Mouse (Mus musculus): ENCODE results near the gene 1500009L16Rik. TPM values are rescaled to one million over a fixed set of nuclear protein-coding genes. Genes with fewer than 3 reads are reported as not detected.

Gene 1500009L16Rik
- polyA plus RNA-seq (2015; fragmentation: Nextera tagmentation; extraction: Ambion mirVana): 58.5 and 68.7 TPM in 2 replicates

- no peaks in the 10 kb centered on the region for H3K9me3 ChIP-seq
- H3K9ac ChIP-seq: peak within 1 kb of the TSS; percentile 86
- no peaks in the 10 kb centered on the region for H3K36me3 ChIP-seq
- 0 out of 2 replicates have a peak, but pooled peaks cover 6% of the 10 kb centered on the region for H3K27me3 ChIP-seq
- H3K27ac ChIP-seq (replicated peaks): no peak within 1 kb of the TSS
- under 1% methylated on average over 34 of the region's 37 CpGs for WGBS
- ATAC-seq (ENCODE audit: low read depth): peak; percentile 100
- peak within 1 kb of the TSS; percentile 73 for H3K4me3 ChIP-seq
- H3K4me2 ChIP-seq: peak within 1 kb of the TSS; percentile 79
- H3K4me1 ChIP-seq (replicated peaks): peaks cover 13% of the 10 kb centered on the region
Observed at GRCm38 (mm10) chr10:83722579-83723031, at the start of gene 1500009L16Rik. Gene 1500009L16Rik, plus strand, starts transcription at chr10:83722865.

- Histone ChIP-seq H3K4me1 (replicated peaks) (no peaks in the 10 kb centered on the region), H3K9me3 (no peaks in the 10 kb centered on the region), H3K9ac (no peak overlapping the region), H3K36me3 (no peaks in the 10 kb centered on the region), H3K4me2 (no peak overlapping the region), H3K27ac (replicated peaks) (no peak overlapping the region), H3K4me3 (no peak overlapping the region), H3K27me3 (no peaks in the 10 kb centered on the region)
- 87% methylated on average over 12 of the region's 12 CpGs for WGBS
- ATAC-seq (ENCODE audit: low read depth): no peak
Observed at GRCm38 (mm10) chr10:83681334-83681733, 41.3 kb upstream of the 1500009L16Rik start.

GRCm38 (mm10) chr10:83688215-83688614 lies 34.5 kb upstream of the 1500009L16Rik start:
- no peak overlapping the region for H3K9ac ChIP-seq
- no peak overlapping the region for H3K4me3 ChIP-seq
- 95% methylated on average over 2 of the region's 2 CpGs for WGBS
- no peak overlapping the region for H3K4me2 ChIP-seq
- H3K27me3 ChIP-seq: no peaks in the 10 kb centered on the region
- H3K4me1 ChIP-seq (replicated peaks): no peaks in the 10 kb centered on the region
- H3K9me3 ChIP-seq: no peaks in the 10 kb centered on the region
- ATAC-seq (ENCODE audit: low read depth): no peak
- no peaks in the 10 kb centered on the region for H3K36me3 ChIP-seq
- no peak overlapping the region for H3K27ac ChIP-seq (replicated peaks)

GRCm38 (mm10) chr10:83692175-83692895 lies 30.3 kb upstream of the 1500009L16Rik start:
- H3K27ac ChIP-seq (replicated peaks): no peak overlapping the region
- H3K36me3 ChIP-seq: no peaks in the 10 kb centered on the region
- no peak overlapping the region for H3K9ac ChIP-seq
- 84% methylated on average over 11 of the region's 11 CpGs for WGBS
- no peak overlapping the region for H3K4me3 ChIP-seq
- no peak overlapping the region for H3K4me2 ChIP-seq
- H3K9me3 ChIP-seq: no peaks in the 10 kb centered on the region
- H3K27me3 ChIP-seq: no peaks in the 10 kb centered on the region
- no peak for ATAC-seq (ENCODE audit: low read depth)
- H3K4me1 ChIP-seq (replicated peaks): no peaks in the 10 kb centered on the region

- 86% methylated on average over 4 of the region's 4 CpGs for WGBS
- Histone ChIP-seq H3K9me3 (no peaks in the 10 kb centered on the region), H3K9ac (no peak overlapping the region), H3K27me3 (no peaks in the 10 kb centered on the region), H3K4me3 (no peak overlapping the region), H3K4me1 (replicated peaks) (no peaks in the 10 kb centered on the region), H3K4me2 (no peak overlapping the region), H3K27ac (replicated peaks) (no peak overlapping the region), H3K36me3 (no peaks in the 10 kb centered on the region)
- ATAC-seq (ENCODE audit: low read depth): no peak
Observed at GRCm38 (mm10) chr10:83696226-83696625, 26.4 kb upstream of the 1500009L16Rik start.

- Histone ChIP-seq H3K27ac (replicated peaks) (no peak overlapping the region), H3K4me1 (replicated peaks) (no peaks in the 10 kb centered on the region), H3K4me3 (no peak overlapping the region), H3K27me3 (no peaks in the 10 kb centered on the region), H3K9me3 (0 out of 2 replicates have a peak, but pooled peaks cover 5% of the 10 kb centered on the region), H3K36me3 (no peaks in the 10 kb centered on the region), H3K9ac (no peak overlapping the region), H3K4me2 (no peak overlapping the region)
- ATAC-seq (ENCODE audit: low read depth): peak; percentile 56
- WGBS: 71% methylated on average over 12 of the region's 12 CpGs
Observed at GRCm38 (mm10) chr10:83706628-83707027, 16.0 kb upstream of the 1500009L16Rik start.

GRCm38 (mm10) chr10:83709920-83710319 lies 12.7 kb upstream of the 1500009L16Rik start:
- Histone ChIP-seq H3K9ac (no peak overlapping the region), H3K4me2 (no peak overlapping the region), H3K27ac (replicated peaks) (no peak overlapping the region), H3K36me3 (no peaks in the 10 kb centered on the region), H3K4me1 (replicated peaks) (no peaks in the 10 kb centered on the region), H3K9me3 (no peaks in the 10 kb centered on the region), H3K27me3 (no peaks in the 10 kb centered on the region), H3K4me3 (no peak overlapping the region)
- no peak for ATAC-seq (ENCODE audit: low read depth)
- WGBS: 78% methylated on average over 3 of the region's 3 CpGs

- Histone ChIP-seq H3K27ac (replicated peaks) (no peak overlapping the region), H3K4me2 (no peak overlapping the region), H3K4me3 (no peak overlapping the region), H3K27me3 (no peaks in the 10 kb centered on the region), H3K4me1 (replicated peaks) (no peaks in the 10 kb centered on the region), H3K36me3 (no peaks in the 10 kb centered on the region), H3K9ac (no peak overlapping the region), H3K9me3 (no peaks in the 10 kb centered on the region)
- no peak for ATAC-seq (ENCODE audit: low read depth)
- WGBS: 78% methylated on average over 10 of the region's 10 CpGs
Observed at GRCm38 (mm10) chr10:83711769-83712168, 10.9 kb upstream of the 1500009L16Rik start.

- Histone ChIP-seq H3K27ac (replicated peaks) (no peak overlapping the region), H3K4me3 (no peak overlapping the region), H3K9me3 (no peaks in the 10 kb centered on the region), H3K9ac (no peak overlapping the region), H3K4me1 (replicated peaks) (peaks cover 13% of the 10 kb centered on the region), H3K27me3 (0 out of 2 replicates have a peak, but pooled peaks cover 6% of the 10 kb centered on the region), H3K36me3 (no peaks in the 10 kb centered on the region), H3K4me2 (no peak overlapping the region)
- ATAC-seq (ENCODE audit: low read depth): no peak
- WGBS: 88% methylated on average over 12 of the region's 12 CpGs
Observed at GRCm38 (mm10) chr10:83718855-83719474, 3.7 kb upstream of the 1500009L16Rik start.

GRCm38 (mm10) chr10:83723055-83723454 lies 390 bp downstream of the 1500009L16Rik start:
- peak; percentile 77 for ATAC-seq (ENCODE audit: low read depth)
- H3K27ac ChIP-seq (replicated peaks): no peak overlapping the region
- H3K4me2 ChIP-seq: peak overlapping the region; percentile 79
- H3K27me3 ChIP-seq: 0 out of 2 replicates have a peak, but pooled peaks cover 6% of the 10 kb centered on the region
- H3K9ac ChIP-seq: peak overlapping the region; percentile 86
- peaks cover 13% of the 10 kb centered on the region for H3K4me1 ChIP-seq (replicated peaks)
- 0% methylated on average over 18 of the region's 23 CpGs for WGBS
- H3K4me3 ChIP-seq: peak overlapping the region; percentile 73
- H3K9me3 ChIP-seq: no peaks in the 10 kb centered on the region
- no peaks in the 10 kb centered on the region for H3K36me3 ChIP-seq

GRCm38 (mm10) chr10:83724351-83725059 lies 1.8 kb downstream of the 1500009L16Rik start:
- Histone ChIP-seq H3K4me2 (no peak overlapping the region), H3K9ac (no peak overlapping the region), H3K36me3 (no peaks in the 10 kb centered on the region), H3K4me1 (replicated peaks) (peaks cover 22% of the 10 kb centered on the region), H3K27ac (replicated peaks) (no peak overlapping the region), H3K9me3 (no peaks in the 10 kb centered on the region), H3K4me3 (no peak overlapping the region), H3K27me3 (0 out of 2 replicates have a peak, but pooled peaks cover 6% of the 10 kb centered on the region)
- 85% methylated on average over 15 of the region's 15 CpGs for WGBS
- ATAC-seq (ENCODE audit: low read depth): no peak

- H3K27me3 ChIP-seq: 0 out of 2 replicates have a peak, but pooled peaks cover 6% of the 10 kb centered on the region
- WGBS: 77% methylated on average over 11 of the region's 11 CpGs
- no peak overlapping the region for H3K9ac ChIP-seq
- H3K27ac ChIP-seq (replicated peaks): no peak overlapping the region
- no peaks in the 10 kb centered on the region for H3K9me3 ChIP-seq
- no peak for ATAC-seq (ENCODE audit: low read depth)
- H3K4me3 ChIP-seq: no peak overlapping the region
- H3K4me1 ChIP-seq (replicated peaks): peaks cover 22% of the 10 kb centered on the region
- H3K36me3 ChIP-seq: no peaks in the 10 kb centered on the region
- H3K4me2 ChIP-seq: no peak overlapping the region
Observed at GRCm38 (mm10) chr10:83726164-83726563, 3.5 kb downstream of the 1500009L16Rik start.

Measured in neural tube, embryonic 13.5 days (tissue).